Mouse (Mus musculus): Measurements from ENCODE around the gene Pcolce.

- TF ChIP-seq CTCF (IDR thresholded peaks at IDR 0.05; ENCODE audit: control insufficient read depth, insufficient read depth, insufficient read length) (no peak), MYOD1 (IDR thresholded peaks at IDR 0.05; ENCODE audit: control insufficient read depth, insufficient read length, low read depth) (no peak), CEBPB (IDR thresholded peaks at IDR 0.05; ENCODE audit: low read depth) (no peak)
Observed at GRCm38 (mm10) chr5:137597625-137598024, 16.0 kb downstream of the Pcolce start.
